Mouse (Mus musculus) liver, embryonic 13.5 days (tissue): ENCODE results near the gene Glrx2. TPM values are rescaled to one million over a fixed set of nuclear protein-coding genes. Genes with fewer than 3 reads are reported as not detected.
A peak's percentile ranks its signal among the peaks of the same experiment; 100 is the strongest.
"Not testable (repeated sequence)": the region's sequence is repeated elsewhere in the genome, so short reads cannot be mapped to it uniquely, and the experiment has no call there.

Source experiments
- ATAC-seq: fragments of 200-750 bp; cut with Nextera tagmentation; 2 replicates; pipeline ENCODE4 v1.8.0; 2017; ENCODE audit warnings: low read depth, mild to moderate bottlenecking, moderate number of reproducible peaks, moderate library complexity
- DNase-seq: peaks from one replicate; pipeline ENCODE4 v3.0.0; 2022
- H3K27ac ChIP-seq: fragments of 300-500 bp; sonication (generic); 2 replicates; pipeline ENCODE4 v1.5.1; 2015; ENCODE audit warnings: moderate library complexity, mild to moderate bottlenecking, inconsistent platforms
- H3K27me3 ChIP-seq: fragments of 300-500 bp; sonication (generic); 2 replicates; pipeline ENCODE4 v1.6.1; 2015; ENCODE audit warnings: mild to moderate bottlenecking, inconsistent platforms
- H3K36me3 ChIP-seq: fragments of 300-500 bp; sonication (generic); 2 replicates; pipeline ENCODE4 v1.6.1; 2015; ENCODE audit warnings: mild to moderate bottlenecking, inconsistent platforms
- H3K4me1 ChIP-seq: fragments of 300-500 bp; sonication (generic); replicated peaks from 2 replicates; pipeline ENCODE4 v1.6.1; 2015; ENCODE audit warnings: inconsistent platforms
- H3K4me2 ChIP-seq: fragments of 300-500 bp; sonication (generic); 2 replicates; pipeline ENCODE4 v1.6.1; 2015; ENCODE audit warnings: inconsistent platforms, mild to moderate bottlenecking, moderate library complexity
- H3K4me3 ChIP-seq: fragments of 300-500 bp; sonication (generic); replicated peaks from 2 replicates; pipeline ENCODE4 v1.5.1; 2015; ENCODE audit warnings: mild to moderate bottlenecking, inconsistent platforms
- H3K9ac ChIP-seq: fragments of 300-500 bp; sonication (generic); 2 replicates; pipeline ENCODE4 v1.6.1; 2015; ENCODE audit warnings: mild to moderate bottlenecking, inconsistent platforms
- H3K9me3 ChIP-seq: fragments of 300-500 bp; sonication (generic); replicated peaks from 2 replicates; pipeline ENCODE4 v1.6.1; 2016; ENCODE audit warnings: inconsistent platforms
- WGBS: fragments of 180-500 bp; shearing (Covaris S2); methylation state at CpG from one replicate; pipeline ENCODE4 v1.1.7; 2015; ENCODE audit not compliant: insufficient replicate concordance; 5-methylcytosine and 5-hydroxymethylcytosine counted together
- polyA plus RNA-seq: library from polyadenylated mRNA; unstranded; fragments of >200 nt; fragmentation: Nextera tagmentation; extraction: Ambion mirVana; gene quantifications from 2 replicates; pipeline ENCODE4 v1.2.1, GENCODE M21; 2015

Glrx2 gene
- 72.3 and 82.8 TPM in 2 replicates for polyA plus RNA-seq

- not testable (repeated sequence) for H3K36me3 ChIP-seq, H3K4me1 ChIP-seq, H3K4me3 ChIP-seq, DNase-seq, H3K4me2 ChIP-seq, H3K27ac ChIP-seq, ATAC-seq, H3K9ac ChIP-seq, H3K9me3 ChIP-seq, H3K27me3 ChIP-seq
- WGBS, result no CpG with 5 or more reads among the region's 2 CpGs
Measured at GRCm38 (mm10) chr1:143716038-143716437, at the start of gene Glrx2. Gene Glrx2 (plus strand): TSS chr1:143716338.

- H3K27me3 ChIP-seq, result no peaks in the 10 kb centered on the region
- no peak overlapping the region for H3K4me2 ChIP-seq
- no peak overlapping the region for H3K4me3 ChIP-seq
- ATAC-seq (no peak), DNase-seq (no peak)
- H3K36me3 ChIP-seq, result peaks cover 36% of the 10 kb centered on the region
- no peaks in the 10 kb centered on the region for H3K9me3 ChIP-seq
- H3K27ac ChIP-seq, result no peak overlapping the region
- no peaks in the 10 kb centered on the region for H3K4me1 ChIP-seq
- H3K9ac ChIP-seq, result no peak overlapping the region
- WGBS, result 85% methylated on average over 4 of the region's 4 CpGs
Measured at GRCm38 (mm10) chr1:143675734-143676361, 40.3 kb upstream of the Glrx2 start.

- WGBS, result 95% methylated on average over 5 of the region's 5 CpGs
- no peak overlapping the region for H3K9ac ChIP-seq
- H3K4me3 ChIP-seq, result no peak overlapping the region
- H3K9me3 ChIP-seq, result no peaks in the 10 kb centered on the region
- DNase-seq, result no peak
- no peak overlapping the region for H3K27ac ChIP-seq
- H3K36me3 ChIP-seq, result peaks cover 53% of the 10 kb centered on the region
- no peak overlapping the region for H3K4me2 ChIP-seq
- no peak for ATAC-seq
- no peaks in the 10 kb centered on the region for H3K27me3 ChIP-seq
- no peaks in the 10 kb centered on the region for H3K4me1 ChIP-seq
Measured at GRCm38 (mm10) chr1:143681108-143681507, 35.0 kb upstream of the Glrx2 start.

- Histone ChIP-seq H3K9ac (no peak overlapping the region), H3K36me3 (peaks cover 55% of the 10 kb centered on the region), H3K9me3 (no peaks in the 10 kb centered on the region), H3K27me3 (no peaks in the 10 kb centered on the region), H3K4me1 (no peaks in the 10 kb centered on the region), H3K4me3 (no peak overlapping the region), H3K27ac (no peak overlapping the region), H3K4me2 (no peak overlapping the region)
- no peak for DNase-seq
- 84% methylated on average over 3 of the region's 3 CpGs for WGBS
- no peak for ATAC-seq
Measured at GRCm38 (mm10) chr1:143684849-143685248, 31.3 kb upstream of the Glrx2 start.

GRCm38 (mm10) chr1:143701736-143702135 lies 14.4 kb upstream of the Glrx2 start:
- WGBS, result under 1% methylated on average over 13 of the region's 13 CpGs
- Histone ChIP-seq H3K9me3 (no peaks in the 10 kb centered on the region), H3K36me3 (peaks cover 14% of the 10 kb centered on the region), H3K4me3 (peak overlapping the region; percentile 90), H3K27ac (peak overlapping the region; percentile 95), H3K27me3 (no peaks in the 10 kb centered on the region), H3K4me1 (peaks cover 27% of the 10 kb centered on the region), H3K9ac (peak overlapping the region; percentile 94), H3K4me2 (peak overlapping the region; percentile 90)
- DNase-seq, result no peak
- ATAC-seq, result no peak

- Histone ChIP-seq H3K27ac (peak overlapping the region; percentile 95), H3K9me3 (no peaks in the 10 kb centered on the region), H3K4me1 (peaks cover 27% of the 10 kb centered on the region), H3K4me2 (peak overlapping the region; percentile 90), H3K27me3 (no peaks in the 10 kb centered on the region), H3K4me3 (peak overlapping the region; percentile 90), H3K9ac (peak overlapping the region; percentile 94), H3K36me3 (peaks cover 10% of the 10 kb centered on the region)
- under 1% methylated on average over 45 of the region's 48 CpGs for WGBS
- ATAC-seq (peak; percentile 58), DNase-seq (no peak)
Measured at GRCm38 (mm10) chr1:143702141-143702740, 13.9 kb upstream of the Glrx2 start.

- H3K4me2 ChIP-seq, result peak within 1 kb of the TSS; percentile 90
- H3K9me3 ChIP-seq, result no peaks in the 10 kb centered on the region
- peak within 1 kb of the TSS; percentile 90 for H3K4me3 ChIP-seq
- peaks cover 27% of the 10 kb centered on the region for H3K4me1 ChIP-seq
- WGBS, result under 1% methylated on average over 74 of the region's 74 CpGs
- peaks cover 7% of the 10 kb centered on the region for H3K36me3 ChIP-seq
- DNase-seq (peak; percentile 89), ATAC-seq (peak; percentile 99)
- peak within 1 kb of the TSS; percentile 94 for H3K9ac ChIP-seq
- H3K27ac ChIP-seq, result peak within 1 kb of the TSS; percentile 95
- no peaks in the 10 kb centered on the region for H3K27me3 ChIP-seq
Measured at GRCm38 (mm10) chr1:143702741-143703262, 13.3 kb upstream of the Glrx2 start, which contains the start of gene Cdc73. Gene Cdc73 (minus strand): TSS chr1:143702893.

GRCm38 (mm10) chr1:143707006-143707405 lies 9.1 kb upstream of the Glrx2 start:
- Histone ChIP-seq H3K4me2 (no peak overlapping the region), H3K36me3 (no peaks in the 10 kb centered on the region), H3K9me3 (no peaks in the 10 kb centered on the region), H3K4me1 (peaks cover 13% of the 10 kb centered on the region), H3K4me3 (no peak overlapping the region), H3K9ac (no peak overlapping the region), H3K27me3 (no peaks in the 10 kb centered on the region), H3K27ac (no peak overlapping the region)
- DNase-seq, result no peak
- no peak for ATAC-seq
- 64% methylated on average over 4 of the region's 4 CpGs for WGBS

- H3K27ac ChIP-seq, result no peak overlapping the region
- H3K4me1 ChIP-seq, result peaks cover 9% of the 10 kb centered on the region
- no peaks in the 10 kb centered on the region for H3K27me3 ChIP-seq
- no peak overlapping the region for H3K9ac ChIP-seq
- H3K36me3 ChIP-seq, result no peaks in the 10 kb centered on the region
- no peak overlapping the region for H3K4me3 ChIP-seq
- WGBS, result 38% methylated on average over 6 of the region's 6 CpGs
- no peak for DNase-seq
- no peak overlapping the region for H3K4me2 ChIP-seq
- ATAC-seq, result no peak
- no peaks in the 10 kb centered on the region for H3K9me3 ChIP-seq
Measured at GRCm38 (mm10) chr1:143708361-143708760, 7.8 kb upstream of the Glrx2 start.

GRCm38 (mm10) chr1:143709966-143710626 lies 6.0 kb upstream of the Glrx2 start:
- no peak overlapping the region for H3K9ac ChIP-seq
- no peaks in the 10 kb centered on the region for H3K27me3 ChIP-seq
- no peak overlapping the region for H3K4me3 ChIP-seq
- H3K4me2 ChIP-seq, result no peak overlapping the region
- no peaks in the 10 kb centered on the region for H3K36me3 ChIP-seq
- peaks cover 4% of the 10 kb centered on the region; the same call in 1 of the 2 replicates for H3K4me1 ChIP-seq
- WGBS, result 52% methylated on average over 7 of the region's 7 CpGs
- H3K27ac ChIP-seq, result no peak overlapping the region
- no peaks in the 10 kb centered on the region for H3K9me3 ChIP-seq
- ATAC-seq (peak; percentile 59), DNase-seq (no peak)

- Histone ChIP-seq H3K4me2 (no peak overlapping the region), H3K9me3 (no peaks in the 10 kb centered on the region), H3K36me3 (no peaks in the 10 kb centered on the region), H3K27ac (no peak overlapping the region), H3K9ac (no peak overlapping the region), H3K4me1 (peaks cover 4% of the 10 kb centered on the region; the same call in 1 of the 2 replicates), H3K4me3 (no peak overlapping the region), H3K27me3 (no peaks in the 10 kb centered on the region)
- no peak for ATAC-seq
- no peak for DNase-seq
- 55% methylated on average over 5 of the region's 5 CpGs for WGBS
Measured at GRCm38 (mm10) chr1:143710627-143710976, 5.5 kb upstream of the Glrx2 start.
